In genomic region chr1:22805726-22806625, GRCm38 (mm10) we compare ENCODE assay signal across 8 mouse cellular contexts. TPM values are rescaled to one million over a fixed set of nuclear protein-coding genes. Genes with fewer than 3 reads are reported as not detected.
DNase-seq lines count a peak whose midpoint lies in the region; ATAC-seq and TF ChIP-seq lines count a peak whose summit lies in the region.

TSS of gene Rims1 (minus strand) at chr1:22805994.

- no peaks in the 10 kb centered on the region for H3K4me1 ChIP-seq in brown adipose tissue, adult 24 weeks (ENCODE audit: control insufficient read depth, insufficient read depth, insufficient read length, low read length)
- H3K4me1 ChIP-seq in forebrain, embryonic 12.5 days, result peaks cover 18% of the 10 kb centered on the region; the same call in 1 of the 2 replicates
- H3K4me1 ChIP-seq in lung, embryonic 16.5 days (replicated peaks; ENCODE audit: control insufficient read depth, insufficient read depth, low read length), result peaks cover 7% of the 10 kb centered on the region; the same call in 1 of the 2 replicates

- ATAC-seq in Patski, result peak; percentile 68
- peak; percentile 95 for ATAC-seq in forebrain, embryonic 12.5 days (ENCODE audit: low FRiP score)
- ATAC-seq in lung, embryonic 16.5 days (ENCODE audit: low read depth), result peak; percentile 97
- no peak for ATAC-seq in inflammation-experienced regulatory T-cells, adult 6 months

- peak within 1 kb of the TSS; percentile 39 for H3K4me3 ChIP-seq in brown adipose tissue, adult 24 weeks (ENCODE audit: insufficient read depth, low read depth, low read length)
- peak within 1 kb of the TSS; percentile 72 for H3K4me3 ChIP-seq in forebrain, embryonic 12.5 days (replicated peaks)
- peak within 1 kb of the TSS; percentile 73 for H3K4me3 ChIP-seq in lung, embryonic 16.5 days (ENCODE audit: low read length)

- H3K36me3 ChIP-seq in forebrain, embryonic 12.5 days (replicated peaks), result no peaks in the 10 kb centered on the region
- H3K36me3 ChIP-seq in lung, embryonic 16.5 days (ENCODE audit: control insufficient read depth, insufficient read depth, low read length), result no peaks in the 10 kb centered on the region

- no peak for TF ChIP-seq CTCF in Patski (IDR thresholded peaks at IDR 0.05)

- no peak within 1 kb of the TSS for H3K27ac ChIP-seq in brown adipose tissue, adult 24 weeks (replicated peaks; ENCODE audit: low read depth, low read length)
- H3K27ac ChIP-seq in forebrain, embryonic 12.5 days, result peak within 1 kb of the TSS; percentile 69
- no peak within 1 kb of the TSS for H3K27ac ChIP-seq in lung, embryonic 16.5 days (ENCODE audit: low read length)

- intact Hi-C loops in heart, postnatal 10 days (cut with DNase I), result loop anchor here (5.0 to 10.0 kb wide), 2 partner anchors 256 to 339 kb away; no protein-coding TSS in a partner anchor

- no peak for DNase-seq in Patski (ENCODE audit: low read depth, low spot score)
- DNase-seq in heart, postnatal 10 days, result peak; percentile 35 to 41
- peak; percentile 59 to 70 for DNase-seq in layer of hippocampus, postnatal 14 days (ENCODE audit: low spot score in 2 of 2)
- peak; percentile 70 for DNase-seq in retina, embryonic 14.5 days (ENCODE audit: low spot score)

- POLR2A ChIA-PET in Patski (lab: Charles Lee), result no interaction called here

- CTCF ChIA-PET in Patski (lab: Charles Lee), result no interaction called here

- H3K9me3 ChIP-seq in forebrain, embryonic 12.5 days, result no peaks in the 10 kb centered on the region
- H3K9me3 ChIP-seq in lung, embryonic 16.5 days (ENCODE audit: control insufficient read depth, low read length), result no peaks in the 10 kb centered on the region

- H3K27me3 ChIP-seq in Patski, result peaks cover 19% of the 10 kb centered on the region
- peaks cover 8% of the 10 kb centered on the region; the same call in 1 of the 2 replicates for H3K27me3 ChIP-seq in forebrain, embryonic 12.5 days
- H3K27me3 ChIP-seq in lung, embryonic 16.5 days (ENCODE audit: control insufficient read depth, insufficient read depth, low read depth, low read length), result peaks cover 2% of the 10 kb centered on the region; the same call in 1 of the 2 replicates

- under 1% methylated on average over 59 of the region's 76 CpGs for WGBS in forebrain, embryonic 12.5 days
- WGBS in lung, embryonic 16.5 days, result 2% methylated on average over 44 of the region's 76 CpGs

- in situ Hi-C loops in Patski (cut with MboI; ENCODE audit: low pct_unique_long_range_greater_than_20kb), result no loop called here

- peak within 1 kb of the TSS; percentile 83 for H3K4me2 ChIP-seq in forebrain, embryonic 12.5 days
- peak within 1 kb of the TSS; percentile 98 for H3K4me2 ChIP-seq in lung, embryonic 16.5 days (ENCODE audit: low read depth, low read length)

- peak within 1 kb of the TSS; percentile 89 for H3K9ac ChIP-seq in forebrain, embryonic 12.5 days
- H3K9ac ChIP-seq in lung, embryonic 16.5 days (ENCODE audit: low read length), result peak within 1 kb of the TSS; percentile 77

RNA-seq across cellular contexts. Expression of gene Rims1, which starts in this region (rescaled TPM):
- not detected for polyA plus RNA-seq in Patski (2021)
- not detected in 2 replicates for polyA plus RNA-seq in brown adipose tissue, adult 24 weeks (2012; ENCODE audit: insufficient read depth, insufficient read length, missing spikeins)
- 3.4 and 5.4 TPM in 2 replicates for polyA plus RNA-seq in forebrain, embryonic 12.5 days (2016; fragmentation: Nextera tagmentation; extraction: Ambion mirVana)
- total RNA-seq in heart, postnatal 10 days (2021), result under 1 TPM; 0.24 to 0.25 TPM
- 100 to 1,000 TPM; 241 to 261 TPM for total RNA-seq in layer of hippocampus, postnatal 14 days (2021)
- 2.0 TPM in 2 replicates for polyA plus RNA-seq in lung, embryonic 16.5 days (2015; fragmentation: Nextera tagmentation; extraction: Ambion mirVana)
- polyA plus RNA-seq in inflammation-experienced regulatory T-cells, adult 6 months (2017; shearing (Covaris generic)), result not detected

Comparison
In these comparisons a context has a peak if more than half of its experiments do, and no peak if none do; other contexts are left out.
1. RNA of gene Rims1 (total RNA-seq): 241 to 261 TPM in layer of hippocampus, postnatal 14 days; 0.24 to 0.25 TPM in heart, postnatal 10 days; every median in the first group is over 100 times any median in the second.
2. Peak in ATAC-seq in Patski; RNA of the gene not detected or under 1 TPM.
3. Peak in DNase-seq in heart, postnatal 10 days; RNA of the gene not detected or under 1 TPM.
4. Peak in every context shown above with its lines, with median percentiles within 50 percentile points of each other: H3K4me3 ChIP-seq.